Mouse (Mus musculus): Measurements from ENCODE around the gene Ptpre. TPM values are rescaled to one million over a fixed set of nuclear protein-coding genes. Genes with fewer than 3 reads are reported as not detected.

The Ptpre gene
- 4.4 TPM in 2 replicates for polyA plus RNA-seq (2015; fragmentation: Nextera tagmentation; extraction: Ambion mirVana)

DNA sequence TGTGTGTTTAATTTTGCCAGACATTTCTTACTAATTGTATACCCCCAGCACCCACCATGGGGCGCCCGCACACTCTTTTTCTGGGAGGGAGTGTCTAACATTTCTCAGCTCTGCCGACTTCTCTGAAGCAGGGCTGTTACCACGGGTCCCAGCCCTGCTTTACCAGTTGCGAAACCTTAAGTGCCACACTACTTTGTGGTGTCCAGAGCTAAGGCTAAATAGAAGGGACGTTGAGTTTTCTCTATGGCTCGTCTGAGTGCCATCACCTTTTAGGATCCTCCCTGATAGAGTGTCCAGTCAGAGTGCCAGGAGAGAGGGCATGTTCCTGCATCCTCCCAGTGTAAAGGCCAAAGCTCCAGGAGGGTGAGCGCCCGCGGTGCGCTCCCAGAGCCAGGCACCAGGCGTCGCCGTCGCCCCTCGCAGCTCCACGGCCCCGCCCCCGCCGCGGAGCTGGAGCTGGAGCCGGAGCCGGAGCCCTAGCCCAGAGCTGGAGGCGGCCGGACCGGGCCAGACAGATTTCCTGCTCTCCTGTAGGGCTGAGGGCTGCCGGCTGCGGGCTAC, at the start of gene Ptpre:
Gene Ptpre (plus strand): TSS at position 141 of the 561 bp plus-strand sequence.
- TF ChIP-seq CTCF (IDR thresholded peaks at IDR 0.05; ENCODE audit: low read depth) (peak; percentile 81), EP300 (optimal IDR thresholded peaks at IDR 0.05) (no peak)
- DNase-seq (ENCODE audit: low spot score) (peak; percentile 88), ATAC-seq (ENCODE audit: low FRiP score, low TSS enrichment) (peak; percentile 95)
- Histone ChIP-seq H3K27ac (replicated peaks) (peak within 1 kb of the TSS; percentile 24; the same call in 1 of the 2 replicates), H3K9me3 (ENCODE audit: control insufficient read depth, low read length) (no peaks in the 10 kb centered on the region), H3K4me2 (replicated peaks; ENCODE audit: low read depth) (peak within 1 kb of the TSS; percentile 99), H3K27me3 (ENCODE audit: control insufficient read depth, insufficient read depth, low read length) (no peaks in the 10 kb centered on the region), H3K4me3 (ENCODE audit: low read depth, low read length) (peak within 1 kb of the TSS; percentile 65), H3K4me1 (replicated peaks; ENCODE audit: control insufficient read depth, insufficient read depth) (no peaks in the 10 kb centered on the region), H3K9ac (ENCODE audit: low read length) (peak within 1 kb of the TSS; percentile 69), H3K36me3 (ENCODE audit: control insufficient read depth, insufficient read depth, low read length) (no peaks in the 10 kb centered on the region)
- WGBS: 4% methylated on average over 28 of the region's 28 CpGs

DNA sequence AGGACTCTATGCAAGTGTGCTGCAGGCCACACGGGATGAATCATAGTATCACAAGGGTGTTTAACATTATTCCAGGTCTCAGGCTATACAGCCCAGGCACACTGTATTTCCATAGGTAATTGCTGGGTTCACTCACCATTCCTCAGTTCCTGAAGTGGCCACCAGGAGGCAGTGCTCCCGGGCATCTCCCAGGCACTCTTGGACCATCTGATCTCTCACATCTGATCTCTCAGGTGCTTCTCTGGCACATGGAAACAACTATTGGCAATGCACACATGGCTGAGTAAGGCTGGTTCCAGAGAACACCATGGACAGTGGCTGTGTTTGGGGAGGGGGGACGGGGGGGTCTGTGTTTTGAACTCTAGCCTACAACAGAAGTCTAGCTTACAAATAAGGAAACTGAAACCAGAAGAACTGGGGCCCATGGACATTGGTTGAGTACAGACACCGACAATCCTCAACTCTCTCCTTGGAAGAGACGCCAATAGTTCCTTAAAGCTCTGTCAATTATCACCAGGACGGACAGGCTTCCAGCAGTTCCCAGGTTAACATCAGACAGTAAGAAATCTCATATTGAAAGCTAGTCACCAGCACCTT, 49.0 kb upstream of the Ptpre start:
- ATAC-seq (ENCODE audit: low FRiP score, low TSS enrichment) (no peak), DNase-seq (ENCODE audit: low spot score) (peak; percentile 32)
- WGBS: 63% methylated on average over 6 of the region's 6 CpGs
- Histone ChIP-seq H3K27me3 (ENCODE audit: control insufficient read depth, insufficient read depth, low read length) (no peaks in the 10 kb centered on the region), H3K4me3 (ENCODE audit: low read depth, low read length) (no peak overlapping the region), H3K4me2 (replicated peaks; ENCODE audit: low read depth) (no peak overlapping the region), H3K4me1 (replicated peaks; ENCODE audit: control insufficient read depth, insufficient read depth) (no peaks in the 10 kb centered on the region), H3K9me3 (ENCODE audit: control insufficient read depth, low read length) (no peaks in the 10 kb centered on the region), H3K9ac (ENCODE audit: low read length) (no peak overlapping the region), H3K27ac (replicated peaks) (no peak overlapping the region), H3K36me3 (ENCODE audit: control insufficient read depth, insufficient read depth, low read length) (no peaks in the 10 kb centered on the region)
- TF ChIP-seq CTCF (IDR thresholded peaks at IDR 0.05; ENCODE audit: low read depth): peak; percentile 72
- no peak for TF ChIP-seq EP300 (optimal IDR thresholded peaks at IDR 0.05)

GRCm38 (mm10) chr7:135489724-135490499, 47.4 kb upstream of the Ptpre start:
- Histone ChIP-seq H3K4me3 (ENCODE audit: low read depth, low read length) (no peak overlapping the region), H3K36me3 (ENCODE audit: control insufficient read depth, insufficient read depth, low read length) (no peaks in the 10 kb centered on the region), H3K27ac (replicated peaks) (no peak overlapping the region), H3K4me1 (replicated peaks; ENCODE audit: control insufficient read depth, insufficient read depth) (no peaks in the 10 kb centered on the region), H3K27me3 (ENCODE audit: control insufficient read depth, insufficient read depth, low read length) (no peaks in the 10 kb centered on the region), H3K4me2 (replicated peaks; ENCODE audit: low read depth) (no peak overlapping the region), H3K9me3 (ENCODE audit: control insufficient read depth, low read length) (no peaks in the 10 kb centered on the region), H3K9ac (ENCODE audit: low read length) (no peak overlapping the region)
- 72% methylated on average over 9 of the region's 9 CpGs for WGBS
- TF ChIP-seq EP300 (optimal IDR thresholded peaks at IDR 0.05): no peak
- no peak for TF ChIP-seq CTCF (IDR thresholded peaks at IDR 0.05; ENCODE audit: low read depth)
- DNase-seq (ENCODE audit: low spot score) (no peak), ATAC-seq (ENCODE audit: low FRiP score, low TSS enrichment) (no peak)

GRCm38 (mm10) chr7:135490500-135490886, 46.8 kb upstream of the Ptpre start:
- DNase-seq (ENCODE audit: low spot score): no peak
- Histone ChIP-seq H3K36me3 (ENCODE audit: control insufficient read depth, insufficient read depth, low read length) (no peaks in the 10 kb centered on the region), H3K4me2 (replicated peaks; ENCODE audit: low read depth) (no peak overlapping the region), H3K4me3 (ENCODE audit: low read depth, low read length) (no peak overlapping the region), H3K4me1 (replicated peaks; ENCODE audit: control insufficient read depth, insufficient read depth) (no peaks in the 10 kb centered on the region), H3K27me3 (ENCODE audit: control insufficient read depth, insufficient read depth, low read length) (no peaks in the 10 kb centered on the region), H3K27ac (replicated peaks) (no peak overlapping the region), H3K9me3 (ENCODE audit: control insufficient read depth, low read length) (no peaks in the 10 kb centered on the region), H3K9ac (ENCODE audit: low read length) (no peak overlapping the region)
- WGBS: 41% methylated on average over 8 of the region's 8 CpGs
- ATAC-seq (ENCODE audit: low FRiP score, low TSS enrichment): no peak
- no peak for TF ChIP-seq CTCF (IDR thresholded peaks at IDR 0.05; ENCODE audit: low read depth)
- no peak for TF ChIP-seq EP300 (optimal IDR thresholded peaks at IDR 0.05)

DNA sequence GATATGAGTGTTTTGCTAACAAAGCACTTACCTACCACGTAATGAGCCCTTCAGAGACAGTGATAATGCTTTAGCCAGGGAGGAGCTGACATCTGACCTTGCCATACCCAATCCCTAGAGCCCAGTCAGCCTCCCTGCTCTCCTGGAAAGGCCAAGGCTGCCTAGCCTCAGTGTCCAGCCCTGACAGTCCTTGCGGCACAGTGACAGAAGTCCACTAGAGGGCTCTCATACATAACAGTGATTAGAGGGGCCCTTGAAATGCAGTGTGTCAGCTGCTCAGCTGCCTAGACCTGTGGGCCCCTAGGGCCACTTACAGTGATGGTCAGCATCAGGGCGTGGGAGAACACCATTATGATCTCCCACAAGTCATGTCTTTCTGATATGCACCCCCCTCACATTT, 42.0 kb upstream of the Ptpre start:
- Histone ChIP-seq H3K4me2 (replicated peaks; ENCODE audit: low read depth) (no peak overlapping the region), H3K4me1 (replicated peaks; ENCODE audit: control insufficient read depth, insufficient read depth) (no peaks in the 10 kb centered on the region), H3K27ac (replicated peaks) (no peak overlapping the region), H3K9ac (ENCODE audit: low read length) (no peak overlapping the region), H3K27me3 (ENCODE audit: control insufficient read depth, insufficient read depth, low read length) (no peaks in the 10 kb centered on the region), H3K4me3 (ENCODE audit: low read depth, low read length) (no peak overlapping the region), H3K9me3 (ENCODE audit: control insufficient read depth, low read length) (no peaks in the 10 kb centered on the region), H3K36me3 (ENCODE audit: control insufficient read depth, insufficient read depth, low read length) (no peaks in the 10 kb centered on the region)
- ATAC-seq (ENCODE audit: low FRiP score, low TSS enrichment) (0 out of 2 replicates have a peak, but pooled peaks have one; percentile 29), DNase-seq (ENCODE audit: low spot score) (no peak)
- TF ChIP-seq CTCF (IDR thresholded peaks at IDR 0.05; ENCODE audit: low read depth) (peak; percentile 64), EP300 (optimal IDR thresholded peaks at IDR 0.05) (no peak)
- WGBS: 55% methylated on average over 3 of the region's 3 CpGs

Data from stomach, postnatal 0 days (tissue).